Mouse (Mus musculus): ENCODE data around the gene Map3k12.

Gene Map3k12

DNA sequence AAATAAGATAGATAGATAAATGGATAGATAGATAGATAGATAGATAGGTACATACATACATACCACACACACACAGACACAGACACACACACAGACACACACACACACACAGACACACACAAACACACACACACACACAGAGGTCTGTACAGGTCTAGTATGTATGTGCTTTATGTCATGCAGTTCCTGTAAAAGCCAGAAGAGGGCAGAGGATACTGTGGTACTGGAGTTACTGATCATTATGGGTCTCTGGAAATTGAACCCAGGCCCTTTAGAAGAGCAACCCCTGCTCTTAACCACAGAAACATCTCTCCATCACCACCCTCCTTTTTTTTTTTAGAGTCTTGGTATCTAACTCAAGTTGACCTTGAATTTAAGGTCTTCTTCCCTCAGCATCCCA lies 53.2 kb downstream of the Map3k12 start:
- intact Hi-C loops (cut with DNase I): loop anchor here (5.0 kb wide), 1 partner anchor 64 kb away; no protein-coding TSS in a partner anchor

DNA sequence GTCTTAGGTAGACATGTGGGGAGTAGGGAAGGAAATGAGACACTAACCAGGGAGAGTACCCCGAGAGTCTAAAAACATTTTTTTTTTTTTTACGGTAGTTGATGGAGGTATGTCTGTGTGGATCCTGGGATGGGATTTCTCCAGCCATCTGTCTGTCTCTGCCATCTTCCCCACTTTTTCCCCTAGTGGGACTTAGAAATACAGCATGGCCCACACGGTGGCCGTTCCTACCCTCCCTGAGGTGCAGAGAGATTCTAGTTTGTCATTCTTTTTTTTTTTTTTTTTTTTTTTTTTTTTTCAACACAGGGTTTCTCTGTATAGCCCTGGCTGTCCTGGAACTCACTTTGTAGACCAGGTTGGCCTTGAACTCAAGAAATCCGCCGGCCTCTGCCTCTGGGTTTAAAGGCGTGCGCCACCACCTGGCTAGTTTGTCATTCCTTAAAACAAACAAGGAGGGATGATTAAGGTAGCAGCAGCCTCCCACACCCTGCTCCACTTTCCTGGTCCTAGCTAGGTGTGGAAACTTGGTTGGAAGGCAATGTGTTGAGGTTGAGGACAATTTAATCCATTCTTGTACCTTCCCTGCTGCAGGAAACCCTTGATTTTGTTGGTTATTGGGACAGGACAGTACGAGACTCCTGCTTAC lies 55.3 kb downstream of the Map3k12 start:
- intact Hi-C loops (cut with DNase I): loop anchor here (5.0 kb wide), 1 partner anchor 66 kb away; no protein-coding TSS in a partner anchor

DNA sequence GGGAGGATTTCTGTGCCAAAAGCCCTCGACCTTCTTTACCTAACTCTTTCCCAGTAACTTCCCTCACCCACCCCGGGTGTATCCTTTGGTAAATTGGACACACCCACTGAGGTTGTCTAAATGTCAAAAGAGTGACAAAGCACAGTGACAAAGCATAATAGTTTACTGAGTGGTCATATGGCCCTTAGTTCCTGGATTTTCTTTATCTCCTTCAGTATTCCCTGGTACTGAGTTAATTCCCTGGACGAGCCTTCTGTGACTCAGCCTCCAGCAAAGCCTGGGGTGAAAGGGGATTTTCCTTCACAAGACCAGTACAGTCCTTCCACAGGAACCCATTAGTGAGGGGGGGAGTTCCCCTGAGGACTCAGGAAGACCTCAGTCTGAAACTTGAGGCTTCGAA lies 55.9 kb downstream of the Map3k12 start:
- intact Hi-C loops (cut with DNase I): loop anchor here (5.0 kb wide), 1 partner anchor 66 kb away; no protein-coding TSS in a partner anchor

DNA sequence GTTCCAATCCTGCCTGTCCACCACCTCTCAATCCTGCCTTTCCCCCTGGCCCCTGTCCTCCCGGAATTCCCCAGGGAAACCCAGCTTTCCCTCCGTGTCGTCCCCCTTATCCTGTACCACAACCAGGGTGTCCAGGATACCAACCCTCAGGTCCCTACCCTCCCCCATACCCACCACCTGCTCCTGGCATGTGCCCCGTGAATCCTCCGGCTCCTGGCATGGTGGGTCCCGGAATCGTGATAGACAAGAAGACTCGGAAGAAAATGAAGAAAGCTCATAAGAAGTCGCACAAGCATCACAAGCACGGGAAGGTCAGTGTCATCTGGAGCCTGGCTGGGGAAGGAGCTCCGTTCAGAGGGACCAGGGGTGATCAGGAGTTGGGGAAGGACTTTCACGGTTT lies 56.5 kb downstream of the Map3k12 start:
- intact Hi-C loops (cut with DNase I): loop anchor here (5.0 kb wide), 1 partner anchor 67 kb away; no protein-coding TSS in a partner anchor

DNA sequence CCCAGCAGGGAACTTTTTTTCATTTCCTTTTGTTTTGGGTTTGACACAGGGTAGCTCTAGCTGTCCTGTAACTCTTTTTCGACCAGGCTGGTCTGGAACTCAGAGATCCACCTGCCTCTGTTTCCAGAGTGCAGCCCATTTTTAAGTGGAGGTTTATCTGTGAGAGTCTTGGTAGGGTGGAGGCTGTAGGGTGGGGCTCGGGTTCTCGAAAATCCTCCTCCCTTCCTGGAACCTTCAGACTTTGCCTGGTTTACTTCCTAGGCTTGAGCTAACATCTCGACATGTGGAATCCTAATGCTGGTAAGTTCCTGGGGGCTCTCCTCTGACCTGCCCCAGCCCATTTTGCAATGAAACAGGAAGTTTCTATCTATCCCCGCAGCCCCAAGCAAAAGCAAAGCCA lies 57.0 kb downstream of the Map3k12 start:
- intact Hi-C loops (cut with DNase I): loop anchor here (5.0 kb wide), 1 partner anchor 67 kb away; no protein-coding TSS in a partner anchor

DNA sequence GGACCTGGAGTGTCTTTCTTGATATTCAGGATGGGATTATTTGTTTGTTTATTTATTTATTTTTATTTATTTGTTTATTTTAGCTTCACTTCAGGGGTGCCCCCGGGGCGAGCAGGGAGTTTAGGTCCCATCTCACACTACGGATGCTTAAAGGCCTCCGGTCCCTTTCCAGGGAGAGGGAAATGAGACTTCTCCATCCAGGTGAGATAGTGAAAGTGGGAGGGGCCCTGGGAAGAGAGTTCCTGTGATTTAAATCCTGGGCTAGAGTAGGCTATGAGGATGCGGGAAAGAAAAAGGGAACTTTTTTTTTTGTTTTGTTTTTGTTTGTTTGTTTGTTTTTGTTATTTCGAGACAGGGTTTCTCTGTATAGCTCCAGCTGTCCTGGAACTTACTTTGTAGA lies 57.5 kb downstream of the Map3k12 start:
- intact Hi-C loops (cut with DNase I): no loop called here

DNA sequence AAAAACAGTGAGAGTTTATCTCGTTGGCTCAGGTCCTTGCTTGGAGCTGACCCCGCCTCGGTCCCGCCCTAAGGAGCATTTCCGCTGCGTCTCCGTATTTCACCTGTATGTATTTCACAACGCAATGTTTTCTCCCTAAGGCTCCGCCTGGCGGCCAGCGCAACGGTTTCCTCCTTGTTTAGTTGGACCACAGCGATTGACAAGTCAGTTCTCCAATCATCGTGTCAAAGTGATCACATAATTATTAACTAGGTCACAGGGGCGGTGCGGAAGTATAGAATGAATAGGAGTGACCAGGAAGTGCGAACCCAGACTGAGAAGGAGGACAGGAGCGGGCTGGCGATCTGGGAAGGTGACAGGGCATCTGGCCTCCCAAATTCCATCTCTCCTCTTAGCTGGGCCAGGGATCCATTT lies 58.0 kb downstream of the Map3k12 start, which contains the start of gene Prr13:
Prr13 (plus strand) TSS at position 125 of the 414 bp plus-strand sequence.
- intact Hi-C loops (cut with DNase I): no loop called here

DNA sequence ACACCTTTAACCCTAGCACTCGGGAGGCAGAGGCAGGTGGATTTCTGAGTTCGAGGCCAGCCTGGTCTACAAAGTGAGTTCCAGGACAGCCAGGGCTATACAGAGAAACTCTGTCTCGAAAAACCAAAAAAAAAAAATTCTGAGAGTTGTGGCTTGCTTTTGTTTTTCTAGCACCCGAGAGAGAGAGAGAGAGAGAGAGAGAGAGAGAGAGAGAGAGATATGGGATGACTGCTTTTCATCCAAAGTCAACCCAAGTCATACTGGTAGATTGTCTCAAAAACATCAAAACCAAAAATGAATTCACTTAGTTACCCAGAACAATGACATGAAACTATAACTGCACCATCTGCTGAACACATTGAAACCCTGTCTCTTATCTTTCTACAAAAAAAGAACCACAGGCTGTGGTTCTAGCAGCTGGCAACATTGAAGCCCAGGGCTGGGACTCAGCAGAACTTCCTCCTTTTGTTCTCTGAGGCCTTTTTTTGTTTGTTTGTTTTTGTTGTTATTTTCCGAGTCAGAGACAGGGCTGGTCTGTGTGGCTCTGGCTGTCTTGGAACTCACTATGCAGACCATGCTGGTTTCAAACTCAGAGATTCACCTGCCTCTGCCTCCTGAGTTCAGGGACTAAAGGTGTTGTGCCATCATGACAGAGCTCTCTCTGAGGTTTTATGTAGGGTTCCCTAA lies 58.7 kb downstream of the Map3k12 start:
- intact Hi-C loops (cut with DNase I): no loop called here

DNA sequence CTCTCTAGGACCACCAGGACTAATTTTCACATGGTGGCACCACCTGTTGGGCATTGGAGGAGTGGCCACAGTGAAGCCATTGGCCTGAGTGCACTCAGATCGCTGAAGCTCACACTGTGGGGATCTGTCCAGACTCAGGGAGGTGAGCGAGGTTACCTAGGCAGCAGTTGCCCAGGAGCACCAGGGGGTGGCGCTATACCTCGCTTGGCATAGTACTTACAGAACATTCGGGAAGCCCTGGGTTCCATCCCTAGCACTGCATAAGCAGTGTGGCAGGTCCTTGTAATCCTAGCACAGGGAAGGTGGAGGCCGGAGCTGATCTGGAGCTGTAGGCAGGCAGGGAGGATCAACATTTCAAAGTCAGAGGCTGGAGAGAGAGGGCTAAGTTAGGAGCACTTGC lies 60.9 kb downstream of the Map3k12 start:
- intact Hi-C loops (cut with DNase I): no loop called here

DNA sequence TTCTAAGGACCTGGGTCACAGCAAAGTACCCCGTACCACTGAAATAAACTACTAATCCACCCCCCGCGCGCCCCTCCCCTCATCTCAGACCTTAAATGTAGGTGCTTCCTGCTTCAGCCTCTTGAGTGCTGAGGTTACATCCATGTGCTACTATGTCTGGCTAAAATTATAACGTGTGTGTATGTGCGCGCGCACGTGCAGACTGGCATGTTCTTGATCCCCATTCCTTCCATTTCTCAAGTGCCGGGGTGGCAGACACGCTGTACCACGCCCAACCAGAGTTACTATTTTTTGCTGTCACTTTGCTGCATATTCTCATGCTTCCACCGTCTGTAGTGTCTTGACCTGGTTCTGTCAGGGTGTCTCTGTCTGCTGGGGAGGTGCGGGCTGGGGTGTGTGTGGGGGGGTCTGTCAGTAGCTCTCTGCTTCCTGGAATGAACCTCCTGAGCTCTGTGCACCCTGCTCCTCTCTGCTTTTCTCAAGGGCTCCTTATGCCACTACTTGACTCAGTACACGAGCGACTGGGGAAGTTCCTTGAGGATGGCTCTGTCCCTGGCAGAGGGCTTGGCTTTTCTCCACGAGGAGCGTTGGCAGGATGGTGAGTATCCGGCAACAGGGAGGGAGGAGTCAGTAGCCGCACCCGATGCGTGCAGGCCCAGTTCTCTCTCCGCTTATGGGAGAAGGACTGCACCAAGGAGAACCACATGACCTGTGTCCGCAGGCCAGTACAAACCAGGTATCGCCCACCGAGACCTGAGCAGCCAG lies 65.0 kb downstream of the Map3k12 start:
- intact Hi-C loops (cut with DNase I): no loop called here

DNA sequence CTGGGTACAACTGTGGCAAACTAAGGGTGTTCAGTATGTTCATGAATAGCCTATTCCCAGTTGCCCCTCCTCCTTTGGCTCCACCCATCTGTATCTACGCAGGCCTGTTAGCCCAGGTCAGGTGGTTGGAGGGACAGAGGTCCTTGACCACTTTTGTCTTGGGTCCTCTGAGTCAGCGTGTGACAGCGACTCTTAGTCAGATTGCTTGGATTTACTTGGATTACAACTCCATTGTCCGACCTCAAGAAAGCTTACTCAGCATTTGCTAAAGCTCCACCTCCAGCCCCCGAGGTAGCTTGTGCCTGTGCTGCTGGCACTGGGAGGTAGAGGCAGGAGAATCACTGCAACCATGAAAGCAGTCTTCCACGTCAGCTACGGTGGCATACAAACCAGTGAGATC lies 65.9 kb downstream of the Map3k12 start:
- intact Hi-C loops (cut with DNase I): no loop called here

DNA sequence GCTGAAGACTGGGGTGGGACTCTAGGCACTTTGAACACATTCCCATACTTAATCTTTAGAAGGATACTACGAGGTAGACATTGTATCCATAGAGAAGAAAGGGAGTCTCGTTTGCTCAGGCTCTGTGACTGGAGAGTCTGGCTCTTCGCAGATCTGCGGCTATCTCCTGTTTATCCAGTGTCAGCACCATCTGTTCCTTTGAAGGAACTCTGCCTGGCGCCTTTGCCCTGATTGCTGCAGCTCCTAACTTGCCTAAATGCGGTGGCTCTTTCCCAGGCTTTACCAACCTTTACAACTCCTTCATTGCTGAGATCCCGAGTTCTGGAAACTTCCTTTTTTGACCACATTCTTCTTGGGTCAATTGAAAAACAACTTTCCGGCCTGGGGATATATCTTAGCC lies 67.5 kb downstream of the Map3k12 start:
- intact Hi-C loops (cut with DNase I): no loop called here

All from adrenal gland (tissue).